Mouse (Mus musculus) liver, postnatal 0 days (tissue): ENCODE measurements around the gene Tmprss2.

Source experiments
- CTCF ChIP-seq: sonication (generic); IDR thresholded peaks from 2 replicates; pipeline ENCODE4 v1.5.1; 2016; ENCODE audit warnings: antibody characterized with exemption, low read depth
- EP300 ChIP-seq: IDR thresholded peaks from 2 replicates; pipeline ENCODE4 v1.6.1; 2016; ENCODE audit warnings: antibody characterized with exemption, low read depth, mild to moderate bottlenecking

- TF ChIP-seq EP300 = no peak
- TF ChIP-seq CTCF = peak; percentile 63
Measured at GRCm38 (mm10) chr16:97568662-97569061, 42.3 kb downstream of the Tmprss2 start.
